Mouse (Mus musculus) MEL (cell line): ENCODE measurements around the gene Polr3c.
A peak's percentile ranks its signal among the peaks of the same experiment; 100 is the strongest.

Experiments used
- CTCF ChIP-seq, 3 experiments: IDR thresholded peaks in 2 of 3; conservative IDR thresholded peaks in 1 of 3; 2 replicates each; pipeline ENCODE4 v1.5.1; 2011 to 2012; ENCODE audit warnings: low read length in 3 of 3, low read depth in 2 of 3, mild to moderate bottlenecking in 2 of 3, improper control_type of control experiment in 1 of 3, inconsistent platforms in 1 of 3, mixed read lengths in 1 of 3, moderate library complexity in 1 of 3; ENCODE audit not compliant: control insufficient read depth in 1 of 3, insufficient read depth in 1 of 3, poor library complexity in 1 of 3, severe bottlenecking in 1 of 3
- E2F4 ChIP-seq: IDR thresholded peaks from 2 replicates; pipeline ENCODE4 v1.6.1; 2011; ENCODE audit warnings: low read depth, low read length, improper control_type of control experiment, borderline replicate concordance
- NELFE ChIP-seq: IDR thresholded peaks from 2 replicates; pipeline ENCODE4 v1.6.1; 2011; ENCODE audit warnings: low read depth, low read length, improper control_type of control experiment
- POLR2A ChIP-seq, 2 experiments: IDR thresholded peaks; 2 replicates each; pipeline ENCODE4 v1.6.1; 2011 to 2012; ENCODE audit warnings: low read length in 2 of 2, mild to moderate bottlenecking in 2 of 2, control low read depth in 1 of 2, improper control_type of control experiment in 1 of 2, low read depth in 1 of 2, moderate library complexity in 1 of 2; ENCODE audit not compliant: control insufficient read depth in 1 of 2, insufficient read depth in 1 of 2, poor library complexity in 1 of 2
- RAD21 ChIP-seq: IDR thresholded peaks from 2 replicates; pipeline ENCODE4 v1.6.1; 2011; ENCODE audit warnings: mild to moderate bottlenecking, low read depth, low read length, improper control_type of control experiment
- RCOR1 ChIP-seq: IDR thresholded peaks from 2 replicates; pipeline ENCODE4 v1.6.1; 2012; ENCODE audit warnings: low read depth, mild to moderate bottlenecking, inconsistent platforms, low read length, improper control_type of control experiment
- SMC3 ChIP-seq: IDR thresholded peaks from 2 replicates; pipeline ENCODE4 v1.6.1; 2011; ENCODE audit warnings: low read depth, low read length, improper control_type of control experiment
- TAL1 ChIP-seq: IDR thresholded peaks from 2 replicates; pipeline ENCODE4 v1.6.1; 2012; ENCODE audit warnings: mild to moderate bottlenecking, inconsistent platforms, low read length, moderate library complexity, mixed read lengths
- TBP ChIP-seq: IDR thresholded peaks from 2 replicates; pipeline ENCODE4 v1.8.0; 2011; ENCODE audit warnings: low read depth, low read length, improper control_type of control experiment
- USF1 ChIP-seq: IDR thresholded peaks from 2 replicates; pipeline ENCODE4 v1.6.1; 2014; ENCODE audit warnings: low read depth, mild to moderate bottlenecking, inconsistent platforms, low read length, improper control_type of control experiment, moderate library complexity
- USF2 ChIP-seq, 2 experiments: IDR thresholded peaks; 2 replicates each; pipeline ENCODE4 v1.6.1; 2011 to 2012; ENCODE audit warnings: improper control_type of control experiment in 2 of 2, low read length in 2 of 2, borderline replicate concordance in 1 of 2, inconsistent platforms in 1 of 2, low read depth in 1 of 2, mild to moderate bottlenecking in 1 of 2; ENCODE audit not compliant: insufficient read depth in 1 of 2
- ZC3H11A ChIP-seq: IDR thresholded peaks from 2 replicates; pipeline ENCODE4 v1.6.1; 2012; ENCODE audit warnings: low read depth, mild to moderate bottlenecking, inconsistent platforms, low read length, improper control_type of control experiment
- ZNF384 ChIP-seq: IDR thresholded peaks from 2 replicates; pipeline ENCODE4 v1.6.1; 2012; ENCODE audit warnings: low read depth, mild to moderate bottlenecking, inconsistent platforms, low read length, improper control_type of control experiment

DNA sequence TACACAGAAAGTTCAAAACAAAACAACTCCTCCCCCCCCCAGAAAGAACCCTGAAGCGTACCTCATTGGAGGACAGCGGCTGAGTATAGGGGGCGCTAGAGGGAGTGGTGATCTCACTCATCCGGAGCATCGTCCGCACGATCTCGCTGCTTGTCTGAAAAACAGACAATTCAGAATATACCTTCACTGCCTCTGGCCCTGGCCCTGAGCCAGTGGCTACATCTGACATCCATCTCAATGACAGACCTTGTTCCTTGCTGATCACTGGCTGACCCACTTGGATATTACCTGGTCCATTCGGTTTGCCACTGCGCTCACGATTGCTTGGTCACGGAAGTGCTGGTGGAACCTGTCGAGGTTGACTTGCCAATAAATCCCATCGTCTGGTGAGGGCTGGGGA, 8.3 kb downstream of the Polr3c start:
- TF ChIP-seq CTCF (IDR thresholded peaks at IDR 0.05 in 2 of 3, conservative IDR thresholded peaks at IDR 0.05 in 1 of 3; ENCODE audit: control insufficient read depth in 1 of 3, insufficient read depth in 1 of 3, low read depth in 2 of 3, low read length in 3 of 3, poor library complexity in 1 of 3, severe bottlenecking in 1 of 3) (peak; percentile 65 to 82 (median 72)), SMC3 (peak; percentile 10; the same call in 1 of the 2 replicates), POLR2A (IDR thresholded peaks at IDR 0.05; ENCODE audit: control insufficient read depth in 1 of 2, insufficient read depth in 1 of 2, low read depth in 1 of 2, low read length in 2 of 2, poor library complexity in 1 of 2) (no peak), TBP (no peak), RCOR1 (no peak), TAL1 (no peak), E2F4 (no peak), ZNF384 (no peak), ZC3H11A (no peak), RAD21 (no peak), NELFE (no peak), USF1 (no peak), USF2 (IDR thresholded peaks at IDR 0.05; ENCODE audit: borderline replicate concordance in 1 of 2, insufficient read depth in 1 of 2, low read depth in 1 of 2, low read length in 2 of 2) (no peak)
